Mouse (Mus musculus) adrenal gland, postnatal 36 days (tissue): ENCODE data around the gene Rab3c. TPM values are rescaled to one million over a fixed set of nuclear protein-coding genes. Genes with fewer than 3 reads are reported as not detected.

ENCODE experiments used
- DNase-seq, 2 experiments: peaks; one replicate each; pipeline ENCODE4 v3.0.0; 2021; ENCODE audit warnings: mixed read lengths in 1 of 2
- total RNA-seq, 2 experiments: library from RNA; stranded (reverse); gene quantifications; 2 replicates each; pipeline ENCODE4 v1.2.3; 2021

Rab3c gene
- total RNA-seq, 2 experiments from 2014 or later, result 20.3 to 30.4 TPM

GRCm38 (mm10) chr13:110190039-110190438 lies 90.8 kb downstream of the Rab3c start:
- no peak for DNase-seq

DNA sequence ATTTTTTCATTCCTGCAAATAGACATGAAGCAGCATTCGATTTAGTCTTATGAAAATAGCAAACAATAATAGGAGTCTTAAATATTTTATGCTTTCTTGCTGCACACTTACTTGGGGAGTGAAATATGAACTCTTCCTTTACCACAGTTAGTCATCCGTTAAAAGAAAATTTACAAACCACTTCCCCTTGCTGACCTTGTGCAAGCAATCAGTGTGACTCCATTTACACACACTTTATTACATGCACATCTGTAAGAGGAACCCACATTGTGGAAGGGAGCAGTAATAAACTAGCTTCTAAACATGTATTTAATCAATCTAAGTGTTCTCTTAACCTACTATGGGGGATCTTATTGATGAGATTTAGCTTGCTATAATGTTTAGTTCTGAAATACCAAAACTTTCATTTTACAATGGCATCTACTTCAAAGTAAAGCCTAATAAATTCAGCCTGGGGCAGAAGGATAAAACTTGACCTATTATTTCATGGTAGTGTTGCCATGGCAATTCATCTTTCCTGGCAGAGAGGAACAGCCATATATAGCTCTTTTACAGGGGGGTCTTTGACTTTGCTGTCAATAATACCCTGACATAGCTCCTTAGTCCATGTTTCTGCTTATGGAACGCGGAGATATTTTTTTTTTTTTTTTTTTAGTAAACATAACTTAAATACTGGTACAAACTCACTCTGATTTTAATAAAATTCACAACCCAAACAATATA lies 95.7 kb downstream of the Rab3c start:
- DNase-seq, result no peak

GRCm38 (mm10) chr13:110175651-110176050 lies 105.1 kb downstream of the Rab3c start:
- DNase-seq, result no peak

DNA sequence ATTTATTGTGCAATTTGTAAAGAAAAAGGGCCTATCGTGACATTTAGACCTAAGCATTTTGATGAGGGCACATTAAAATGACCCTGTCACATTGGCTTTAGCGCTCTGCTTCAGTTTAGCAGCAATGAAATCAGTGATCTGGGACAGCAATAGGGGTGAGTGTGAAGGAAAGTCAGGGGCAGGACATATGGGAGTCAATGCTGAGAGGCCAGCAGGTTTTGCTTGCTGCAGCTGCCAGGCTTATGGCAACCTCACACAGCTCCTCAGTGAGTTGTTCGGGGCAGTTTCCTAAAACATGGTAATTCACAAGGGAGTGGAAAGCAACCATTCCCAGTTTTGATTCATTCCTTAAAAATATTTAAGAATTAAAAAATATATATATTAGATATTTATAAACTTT lies 111.1 kb downstream of the Rab3c start:
- DNase-seq, result no peak

GRCm38 (mm10) chr13:110169152-110169551 lies 111.6 kb downstream of the Rab3c start:
- DNase-seq, result no peak

GRCm38 (mm10) chr13:110168570-110168969 lies 112.2 kb downstream of the Rab3c start:
- DNase-seq, result no peak

DNA sequence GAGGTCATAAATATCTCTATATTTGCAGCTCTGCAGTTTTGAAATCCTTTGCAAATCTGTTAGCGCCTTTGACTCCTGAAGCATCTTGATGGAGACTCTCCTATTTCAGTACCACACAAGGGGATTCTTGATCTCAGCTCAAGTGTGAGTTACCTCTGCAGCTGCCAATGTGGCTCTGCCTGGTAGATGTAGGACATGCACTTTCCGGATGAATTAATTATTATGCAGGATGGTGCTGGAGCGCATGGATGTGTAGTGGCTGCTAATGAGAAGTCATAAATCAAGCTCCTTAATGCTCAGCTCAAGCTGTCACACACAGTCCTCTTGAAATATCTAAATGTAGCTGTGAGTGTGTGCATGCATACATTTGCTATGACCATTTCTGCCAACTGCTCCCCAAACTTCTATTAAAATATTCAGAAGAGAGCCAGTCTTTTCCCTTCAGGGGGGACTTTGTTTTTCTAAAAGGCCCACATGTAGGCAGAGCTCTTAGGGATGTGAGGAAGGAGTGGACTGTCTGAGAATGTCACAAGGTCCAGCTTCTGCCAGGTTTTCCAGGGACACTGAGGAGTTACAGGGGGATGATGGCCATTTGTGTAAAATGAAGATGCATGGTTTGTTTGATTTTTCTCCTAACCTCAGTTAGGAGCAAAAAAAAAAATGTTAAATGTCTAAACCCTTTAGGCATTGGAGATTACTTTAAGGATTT lies 114.0 kb downstream of the Rab3c start:
- no peak for DNase-seq

GRCm38 (mm10) chr13:110159980-110160379 lies 120.8 kb downstream of the Rab3c start:
- no peak for DNase-seq

- no peak for DNase-seq
Measured at GRCm38 (mm10) chr13:110158588-110159519, 121.9 kb downstream of the Rab3c start.

DNA sequence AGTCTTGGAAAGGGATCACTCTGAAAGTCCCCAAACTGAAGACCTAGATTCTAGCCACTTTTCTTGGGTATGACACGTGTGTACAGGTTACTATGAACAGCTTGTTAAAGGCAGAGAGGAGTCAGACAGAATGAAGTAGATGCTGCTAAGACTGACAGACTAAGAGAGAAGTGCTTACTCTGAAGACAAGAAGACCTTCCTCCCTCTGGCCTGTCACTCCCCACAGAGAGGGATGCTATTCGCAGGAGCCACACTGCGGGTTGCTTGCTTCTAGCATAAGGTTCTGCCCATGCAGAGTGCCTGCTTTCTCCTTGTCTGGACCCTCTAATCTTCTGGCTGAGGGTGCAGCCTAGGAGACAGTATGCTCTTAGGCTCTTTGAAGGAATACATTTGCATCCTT lies 135.3 kb downstream of the Rab3c start:
- DNase-seq, result no peak

- DNase-seq, result no peak
Measured at GRCm38 (mm10) chr13:110145019-110145418, 135.8 kb downstream of the Rab3c start.

- DNase-seq, result peak; percentile 6 to 22
Measured at GRCm38 (mm10) chr13:110139339-110139738, 141.5 kb downstream of the Rab3c start.

DNA sequence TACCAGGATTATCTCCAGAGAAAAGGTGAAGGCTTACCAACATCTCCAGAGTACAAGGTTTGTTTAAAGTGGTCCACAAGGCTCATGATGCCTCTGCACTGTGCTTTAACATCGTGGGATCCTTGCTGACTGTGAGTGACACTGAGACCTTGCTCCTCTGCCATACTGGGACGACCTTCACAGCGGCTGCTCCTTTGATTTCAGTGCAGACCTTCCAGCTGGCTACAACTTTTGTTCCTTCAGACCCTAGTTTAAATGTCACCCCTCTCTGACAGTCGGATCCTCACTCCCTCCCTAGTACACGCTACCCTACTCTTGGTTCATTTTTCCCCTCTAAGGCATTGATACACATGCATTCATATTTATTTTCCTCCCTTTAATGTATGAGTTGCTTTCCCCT lies 142.2 kb downstream of the Rab3c start:
- peak in 1 of 2 experiments; percentile 20 for DNase-seq

- DNase-seq, result no peak
Measured at GRCm38 (mm10) chr13:110127613-110128258, 153.1 kb downstream of the Rab3c start.

DNA sequence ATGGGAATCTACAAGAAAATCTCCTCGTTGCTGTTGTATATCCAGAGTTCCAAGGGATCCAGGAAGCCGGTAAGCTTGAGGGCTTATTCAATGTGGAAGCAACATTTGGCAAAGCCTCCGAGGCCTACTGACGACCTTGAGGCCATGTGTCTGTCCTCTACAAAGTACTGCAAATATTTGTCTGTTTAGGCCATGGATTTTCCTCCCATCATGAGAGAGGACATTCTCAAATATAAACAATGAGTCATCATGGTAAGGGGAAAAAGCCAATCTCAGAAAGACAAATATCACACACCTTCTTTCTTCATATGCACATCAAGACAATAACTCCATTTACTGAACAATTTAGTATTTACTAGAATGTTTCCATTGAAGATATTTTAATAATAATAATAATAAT lies 158.0 kb downstream of the Rab3c start:
- DNase-seq, result no peak

GRCm38 (mm10) chr13:110116892-110117291 lies 163.9 kb downstream of the Rab3c start:
- no peak for DNase-seq

GRCm38 (mm10) chr13:110116316-110116715 lies 164.5 kb downstream of the Rab3c start:
- DNase-seq, result no peak

DNA sequence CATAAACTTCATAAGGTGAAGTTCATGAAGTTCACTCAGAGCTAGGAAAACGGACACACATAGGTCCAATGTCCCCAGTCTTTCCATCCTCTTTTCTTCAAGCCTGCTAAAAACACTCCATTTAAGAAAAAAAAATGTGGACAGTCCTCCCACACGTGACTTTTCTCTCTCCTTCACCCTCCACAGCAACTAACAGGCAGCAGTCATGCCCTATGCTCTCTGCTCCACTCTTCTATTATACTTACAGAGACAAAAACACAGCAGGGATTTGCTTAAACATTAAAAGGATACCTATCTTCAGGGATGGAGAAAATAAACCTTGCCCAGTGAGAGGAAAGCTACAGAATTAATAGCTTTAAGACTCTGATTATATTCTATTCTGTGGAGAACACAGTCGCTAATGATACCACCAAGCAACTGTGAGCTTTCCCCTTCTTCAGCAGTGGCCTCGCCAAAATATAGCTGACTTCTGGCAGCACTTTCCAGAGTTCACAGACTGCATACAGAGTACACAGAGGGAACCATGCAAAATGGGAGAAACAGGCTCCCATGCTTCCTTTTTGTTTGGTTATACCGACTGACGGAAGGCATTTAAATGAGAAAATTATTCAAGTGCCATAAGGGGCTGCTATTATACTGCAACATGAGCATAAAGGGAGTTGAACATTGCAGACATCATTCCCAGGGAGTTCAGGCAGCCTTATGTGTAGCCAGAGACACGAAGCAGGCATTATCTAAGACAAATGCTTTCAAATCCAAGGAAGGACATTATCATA lies 165.7 kb downstream of the Rab3c start:
- DNase-seq, result no peak

DNA sequence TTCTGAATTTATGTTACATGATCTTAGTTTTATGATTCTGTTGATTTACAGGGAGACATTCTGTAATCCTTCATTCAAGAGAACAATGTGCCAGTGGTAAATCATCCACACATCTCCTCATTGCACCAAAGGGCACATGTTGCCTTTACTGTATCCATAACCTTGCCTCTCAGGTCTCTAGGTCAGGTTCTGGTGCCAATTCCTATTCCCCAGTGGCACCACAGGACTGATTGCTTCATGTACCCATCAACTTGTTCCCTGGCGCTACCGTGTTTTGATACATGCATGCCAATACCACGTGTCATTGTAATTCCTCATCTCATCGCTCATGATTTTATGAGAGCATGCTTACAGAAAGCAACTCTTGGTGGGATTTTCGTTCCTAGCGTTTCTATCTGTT lies 167.1 kb downstream of the Rab3c start:
- no peak for DNase-seq

GRCm38 (mm10) chr13:110097424-110098050 lies 183.3 kb downstream of the Rab3c start:
- no peak for DNase-seq

DNA sequence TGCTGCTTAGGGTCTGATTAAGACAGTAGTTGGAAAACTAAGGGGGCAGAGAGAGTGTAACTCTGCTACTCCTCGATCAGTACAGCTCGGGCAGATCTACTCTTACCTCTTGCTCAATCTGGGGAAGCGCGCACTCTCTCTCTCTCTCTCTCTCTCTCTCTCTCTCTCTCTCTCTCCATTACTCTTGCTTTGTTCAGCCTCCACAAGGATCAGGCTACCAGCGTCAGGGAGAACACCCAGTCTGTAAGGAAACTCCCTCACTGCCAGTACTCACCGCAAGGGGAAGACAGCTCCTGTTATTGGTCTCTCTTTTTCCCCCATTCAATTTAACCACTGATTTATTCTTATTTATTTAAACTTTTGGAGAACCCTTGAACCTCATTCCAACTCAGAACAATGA lies 185.8 kb downstream of the Rab3c start:
- DNase-seq, result no peak
